Mouse (Mus musculus): ENCODE measurements around the gene Pou4f2.

- TF ChIP-seq CTCF (IDR thresholded peaks at IDR 0.05; ENCODE audit: low read depth) (no peak), EP300 (IDR thresholded peaks at IDR 0.05; ENCODE audit: low read depth) (no peak)
These were observed 45.7 kb downstream of the Pou4f2 start for GRCm38 (mm10) chr8:78390756-78391155.

Measured in liver, embryonic 14.5 days (tissue).